Mouse (Mus musculus) stomach, postnatal 0 days (tissue): ENCODE data around the gene Abl1. TPM values are rescaled to one million over a fixed set of nuclear protein-coding genes. Genes with fewer than 3 reads are reported as not detected.

Experiments used
- ATAC-seq: fragments of 200-750 bp; cut with Nextera tagmentation; 2 replicates; pipeline ENCODE4 v1.8.0; 2017; ENCODE audit not compliant: low FRiP score, low TSS enrichment
- DNase-seq: peaks from one replicate; pipeline ENCODE4 v3.0.0-alpha.2; 2016; ENCODE audit warnings: low spot score
- H3K27ac ChIP-seq: fragments of 300-500 bp; sonication (generic); replicated peaks from 2 replicates; pipeline ENCODE4 v1.5.1; 2014; ENCODE audit warnings: mild to moderate bottlenecking, control low read depth
- H3K27me3 ChIP-seq: fragments of 300-500 bp; sonication (generic); 2 replicates; pipeline ENCODE4 v1.6.1; 2014; ENCODE audit warnings: low read length; ENCODE audit not compliant: control insufficient read depth, insufficient read depth
- H3K36me3 ChIP-seq: fragments of 300-500 bp; sonication (generic); 2 replicates; pipeline ENCODE4 v1.6.1; 2014; ENCODE audit warnings: low read length, mixed read lengths; ENCODE audit not compliant: control insufficient read depth, insufficient read depth
- H3K4me1 ChIP-seq: fragments of 300-500 bp; sonication (generic); replicated peaks from 2 replicates; pipeline ENCODE4 v1.6.1; 2014; ENCODE audit warnings: antibody characterized with exemption; ENCODE audit not compliant: control insufficient read depth, insufficient read depth
- H3K4me2 ChIP-seq: fragments of 300-500 bp; sonication (generic); replicated peaks from 2 replicates; pipeline ENCODE4 v1.6.1; 2014; ENCODE audit warnings: low read depth, mild to moderate bottlenecking, control low read depth, moderate library complexity
- H3K4me3 ChIP-seq: fragments of 300-500 bp; sonication (generic); 2 replicates; pipeline ENCODE4 v1.5.1; 2014; ENCODE audit warnings: low read depth, low read length, control low read depth
- H3K9ac ChIP-seq: fragments of 300-500 bp; sonication (generic); 2 replicates; pipeline ENCODE4 v1.6.1; 2014; ENCODE audit warnings: mild to moderate bottlenecking, low read length, control low read depth, mixed read lengths
- H3K9me3 ChIP-seq: fragments of 300-500 bp; sonication (generic); 2 replicates; pipeline ENCODE4 v1.6.1; 2016; ENCODE audit warnings: low read length; ENCODE audit not compliant: control insufficient read depth
- CTCF ChIP-seq: IDR thresholded peaks from 2 replicates; pipeline ENCODE4 v1.5.1; 2016; ENCODE audit warnings: antibody characterized with exemption, low read depth, mild to moderate bottlenecking, moderate library complexity
- EP300 ChIP-seq: optimal IDR thresholded peaks from 2 replicates; pipeline ENCODE3; 2016; ENCODE audit warnings: antibody characterized with exemption
- WGBS: fragments of 180-500 bp; shearing (Covaris S2); extraction: QIAGEN DNeasy Blood & Tissue Kit; methylation state at CpG from one replicate; pipeline ENCODE4 v1.1.7; 2014; 5-methylcytosine and 5-hydroxymethylcytosine counted together
- polyA plus RNA-seq: library from polyadenylated mRNA; unstranded; fragments of >200 nt; fragmentation: Nextera tagmentation; extraction: Ambion mirVana; gene quantifications from 2 replicates; pipeline ENCODE4 v1.2.1, GENCODE M21; 2015

Gene Abl1
- polyA plus RNA-seq, 1 experiment from 2014 or later, result 11.5 TPM

DNA sequence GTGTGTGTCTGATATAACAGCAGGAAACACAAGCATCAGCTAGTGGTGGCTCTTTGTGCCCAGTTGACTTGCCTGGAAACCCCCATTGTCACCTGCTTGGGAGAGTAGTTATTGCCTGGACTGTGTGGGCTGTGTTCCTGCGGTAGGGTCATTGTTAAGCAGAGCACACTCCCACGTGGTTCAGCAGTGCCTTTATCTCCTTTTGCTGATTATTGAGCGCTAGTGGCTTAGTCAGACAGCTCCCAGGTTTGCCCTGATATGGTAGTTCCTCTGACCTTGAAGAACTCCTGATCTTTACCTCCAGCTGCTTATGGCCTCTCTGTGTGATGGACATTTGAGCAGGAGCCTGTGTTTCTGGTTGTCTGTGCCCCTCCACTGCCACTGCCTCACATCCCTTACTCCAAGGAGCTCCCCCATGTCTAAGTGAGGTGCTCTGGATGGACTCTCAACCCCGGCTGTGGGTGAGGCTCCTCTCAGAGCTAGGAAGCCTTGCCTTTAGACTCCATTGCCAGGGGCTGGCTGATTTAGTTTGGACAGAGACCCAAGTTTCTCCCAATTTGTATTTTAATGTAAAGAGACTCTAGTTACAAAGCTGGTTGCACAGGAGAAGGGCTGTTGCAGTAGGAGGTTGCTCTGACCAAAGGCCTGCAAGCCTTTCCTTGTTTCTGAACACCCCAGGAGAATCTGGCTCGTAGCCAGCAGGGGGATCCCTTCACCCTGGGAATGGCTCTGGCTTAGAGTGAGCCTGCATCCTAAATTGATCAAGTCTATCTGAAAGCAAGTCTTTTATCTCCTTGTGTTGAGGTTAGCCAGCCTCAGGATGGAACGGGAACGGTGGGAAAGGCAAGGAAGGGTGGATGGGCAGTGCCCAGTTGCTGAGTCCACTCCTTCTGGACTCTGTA is 12.6 kb downstream of the Abl1 start:
- ATAC-seq, result peak; percentile 88
- WGBS, result 47% methylated on average over 7 of the region's 7 CpGs
- TF ChIP-seq EP300 (no peak), CTCF (peak; percentile 24)
- Histone ChIP-seq H3K36me3 (0 out of 2 replicates have a peak, but pooled peaks cover 4% of the 10 kb centered on the region), H3K4me1 (no peaks in the 10 kb centered on the region), H3K9ac (no peak overlapping the region), H3K27me3 (no peaks in the 10 kb centered on the region), H3K9me3 (no peaks in the 10 kb centered on the region), H3K27ac (no peak overlapping the region), H3K4me3 (no peak overlapping the region), H3K4me2 (no peak overlapping the region)
- peak; percentile 47 for DNase-seq

- Histone ChIP-seq H3K9me3 (no peaks in the 10 kb centered on the region), H3K4me3 (no peak overlapping the region), H3K4me1 (no peaks in the 10 kb centered on the region), H3K9ac (no peak overlapping the region), H3K27ac (no peak overlapping the region), H3K36me3 (0 out of 2 replicates have a peak, but pooled peaks cover 2% of the 10 kb centered on the region), H3K4me2 (no peak overlapping the region), H3K27me3 (no peaks in the 10 kb centered on the region)
- no peak for TF ChIP-seq EP300
- DNase-seq (no peak), ATAC-seq (no peak)
Observed at GRCm38 (mm10) chr2:31703226-31703625, 15.1 kb downstream of the Abl1 start.

- H3K4me2 ChIP-seq, result no peak overlapping the region
- no peaks in the 10 kb centered on the region for H3K27me3 ChIP-seq
- H3K4me3 ChIP-seq, result no peak overlapping the region
- no peak for TF ChIP-seq EP300
- ATAC-seq (no peak), DNase-seq (no peak)
- H3K9ac ChIP-seq, result no peak overlapping the region
- no peak overlapping the region for H3K27ac ChIP-seq
- 0 out of 2 replicates have a peak, but pooled peaks cover 2% of the 10 kb centered on the region for H3K36me3 ChIP-seq
- no peaks in the 10 kb centered on the region for H3K9me3 ChIP-seq
- H3K4me1 ChIP-seq, result no peaks in the 10 kb centered on the region
Observed at GRCm38 (mm10) chr2:31705914-31706313, 17.7 kb downstream of the Abl1 start.

GRCm38 (mm10) chr2:31706531-31706930 is 18.4 kb downstream of the Abl1 start:
- no peak for DNase-seq
- no peaks in the 10 kb centered on the region for H3K27me3 ChIP-seq
- H3K4me1 ChIP-seq, result no peaks in the 10 kb centered on the region
- TF ChIP-seq EP300, result no peak
- no peak for TF ChIP-seq CTCF
- 0 out of 2 replicates have a peak, but pooled peaks cover 2% of the 10 kb centered on the region for H3K36me3 ChIP-seq
- H3K4me3 ChIP-seq, result no peak overlapping the region
- no peak overlapping the region for H3K9ac ChIP-seq
- ATAC-seq, result no peak
- H3K27ac ChIP-seq, result no peak overlapping the region
- 14% methylated on average over 2 of the region's 2 CpGs for WGBS
- no peak overlapping the region for H3K4me2 ChIP-seq
- H3K9me3 ChIP-seq, result no peaks in the 10 kb centered on the region

DNA sequence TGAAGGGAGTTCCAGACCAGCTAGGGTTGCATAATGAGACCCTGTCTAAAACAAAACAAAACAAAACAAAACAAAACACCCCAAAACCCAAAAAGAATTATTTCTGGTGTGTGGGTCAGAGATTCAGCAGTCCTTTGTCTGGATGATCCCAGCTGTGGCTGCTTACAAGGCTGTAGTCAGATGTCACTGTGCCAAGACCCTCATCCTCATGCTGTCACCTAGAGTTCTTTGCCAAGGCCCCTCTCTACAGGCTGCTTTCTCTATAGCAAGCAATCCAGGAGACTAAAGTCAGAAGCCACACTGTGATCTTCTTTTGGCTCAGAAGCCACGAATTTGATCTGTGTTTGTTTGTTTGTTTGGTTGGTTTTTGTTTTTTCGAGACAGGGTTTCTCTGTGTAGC is 24.5 kb downstream of the Abl1 start:
- WGBS, result 81% methylated on average over 2 of the region's 2 CpGs

DNA sequence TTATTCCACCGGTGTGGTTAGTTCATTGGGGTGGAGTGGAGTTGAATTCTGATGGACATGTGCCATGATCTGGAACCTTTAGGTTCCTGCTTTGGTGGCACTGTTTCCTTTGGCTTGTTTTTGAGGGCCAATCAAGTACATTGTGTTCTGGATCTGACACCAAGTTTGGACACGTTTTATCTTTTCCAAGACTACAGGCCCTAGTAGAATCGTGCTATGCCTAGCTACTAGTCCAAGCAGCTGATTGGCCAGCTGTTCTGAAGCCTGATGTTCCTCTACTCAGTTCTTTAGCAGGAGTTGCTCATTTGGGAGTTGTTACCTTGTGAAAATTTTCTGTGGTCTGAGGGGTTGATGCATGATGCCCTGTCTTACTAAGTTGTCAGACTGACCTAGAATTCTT is 25.6 kb downstream of the Abl1 start:
- no peaks in the 10 kb centered on the region for H3K9me3 ChIP-seq
- 72% methylated on average over 3 of the region's 3 CpGs for WGBS
- ATAC-seq (no peak), DNase-seq (no peak)
- no peaks in the 10 kb centered on the region for H3K27me3 ChIP-seq
- H3K36me3 ChIP-seq, result no peaks in the 10 kb centered on the region
- H3K4me1 ChIP-seq, result no peaks in the 10 kb centered on the region
- no peak overlapping the region for H3K9ac ChIP-seq
- no peak overlapping the region for H3K4me3 ChIP-seq
- H3K4me2 ChIP-seq, result no peak overlapping the region
- TF ChIP-seq CTCF (no peak), EP300 (no peak)
- no peak overlapping the region for H3K27ac ChIP-seq

More for the DNA sequence above, 24.5 kb downstream of the Abl1 start:
- no peak for ATAC-seq
- Histone ChIP-seq H3K27me3 (no peaks in the 10 kb centered on the region), H3K4me1 (no peaks in the 10 kb centered on the region), H3K9me3 (no peaks in the 10 kb centered on the region), H3K9ac (no peak overlapping the region), H3K27ac (no peak overlapping the region), H3K4me2 (no peak overlapping the region), H3K4me3 (no peak overlapping the region), H3K36me3 (no peaks in the 10 kb centered on the region)
- no peak for DNase-seq
- TF ChIP-seq CTCF (no peak), EP300 (no peak)
